ENCODE assay signal across 21 mouse cellular contexts in genomic region chr9:8487821-8488220, GRCm38 (mm10). TPM values are rescaled to one million over a fixed set of nuclear protein-coding genes. Genes with fewer than 3 reads are reported as not detected.
DNase-seq lines count a peak whose midpoint lies in the region; ATAC-seq lines count a peak whose summit lies in the region.
"Had no signal": no experiment of that assay in that cellular context is flagged by ENCODE, and none has a peak within 500 bp of the region (broad histone marks: within the 10 kb centered on the region; RNA-seq: fewer than 3 reads in every experiment).

No protein-coding gene starts in this region.

- H3K27ac ChIP-seq in kidney, embryonic 16.5 days (ENCODE audit: low read length): peak overlapping the region; percentile 50; the same call in 1 of the 2 replicates
- H3K27ac ChIP-seq: embryonic facial prominence, embryonic 12.5 days; forebrain, embryonic 13.5 days; liver, embryonic 13.5 days; midbrain, embryonic 12.5 days had no signal

- no peak overlapping the region for H3K9ac ChIP-seq in kidney, embryonic 16.5 days (replicated peaks; ENCODE audit: low read length)
- H3K9ac ChIP-seq: embryonic facial prominence, embryonic 12.5 days; forebrain, embryonic 13.5 days; liver, embryonic 13.5 days; midbrain, embryonic 12.5 days had no signal

- no peaks in the 10 kb centered on the region for H3K27me3 ChIP-seq in kidney, embryonic 16.5 days (ENCODE audit: insufficient read depth, low read length)
- H3K27me3 ChIP-seq in megakaryocyte, embryonic 14.5 days (replicated peaks): no peaks in the 10 kb centered on the region
- H3K27me3 ChIP-seq: embryonic facial prominence, embryonic 12.5 days; forebrain, embryonic 13.5 days; liver, embryonic 13.5 days; midbrain, embryonic 12.5 days had no signal

- DNase-seq in kidney, adult 9 months: no peak
- peak; percentile 1 for DNase-seq in c-Kit-positive CD71-negative TER-119-negative erythroid progenitor cells, embryonic 14.5 days (ENCODE audit: low read depth)
- DNase-seq in lung, postnatal 4 days: no peak
- DNase-seq in cerebellum, adult 9-10 months: no peak
- DNase-seq: B cell, adult 2 months; cerebellum, adult 9-11 months; gastrocnemius, postnatal 14 days; layer of hippocampus, adult 9-11 months; liver, embryonic 13.5 days; right cerebral cortex, postnatal 25 days; thymus, adult 18-20 months; thymus, postnatal 4 days had no signal

- H3K9me3 ChIP-seq in kidney, embryonic 16.5 days (ENCODE audit: low read length): no peaks in the 10 kb centered on the region
- H3K9me3 ChIP-seq in megakaryocyte, embryonic 14.5 days: no peaks in the 10 kb centered on the region
- H3K9me3 ChIP-seq: embryonic facial prominence, embryonic 12.5 days; forebrain, embryonic 13.5 days; liver, embryonic 13.5 days; midbrain, embryonic 12.5 days had no signal

- H3K4me1 ChIP-seq in kidney, embryonic 16.5 days (ENCODE audit: insufficient read depth, low read length): 0 out of 2 replicates have a peak, but pooled peaks cover 3% of the 10 kb centered on the region
- H3K4me1 ChIP-seq in megakaryocyte, embryonic 14.5 days: peaks cover 67% of the 10 kb centered on the region
- H3K4me1 ChIP-seq: embryonic facial prominence, embryonic 12.5 days; forebrain, embryonic 13.5 days; liver, embryonic 13.5 days; midbrain, embryonic 12.5 days had no signal

- WGBS in kidney, embryonic 16.5 days: 21% methylated on average over 5 of the region's 5 CpGs

- H3K4me3 ChIP-seq in kidney, embryonic 16.5 days (ENCODE audit: low read length): no peak overlapping the region
- H3K4me3 ChIP-seq in megakaryocyte, embryonic 14.5 days (replicated peaks): peak overlapping the region; percentile 81
- H3K4me3 ChIP-seq: embryonic facial prominence, embryonic 12.5 days; erythroblast, embryonic 14.5 days; forebrain, embryonic 13.5 days; liver, embryonic 13.5 days; midbrain, embryonic 12.5 days had no signal

- peak; percentile 86; the same call in 1 of the 2 replicates for ATAC-seq in kidney, embryonic 16.5 days (ENCODE audit: low FRiP score, low TSS enrichment)
- no peak for ATAC-seq in megakaryocyte, adult 5-6 weeks (ENCODE audit: poor library complexity, severe bottlenecking)
- ATAC-seq in megakaryocyte progenitor cell, adult 5-6 weeks (replicated peaks; ENCODE audit: poor library complexity): peak; percentile 64
- ATAC-seq: forebrain, embryonic 13.5 days; lung, postnatal 0 days had no signal

- H3K36me3 ChIP-seq in kidney, embryonic 16.5 days (ENCODE audit: insufficient read depth, low read length): no peaks in the 10 kb centered on the region
- peaks cover 8% of the 10 kb centered on the region for H3K36me3 ChIP-seq in megakaryocyte, embryonic 14.5 days (replicated peaks; ENCODE audit: low read length)
- H3K36me3 ChIP-seq: embryonic facial prominence, embryonic 12.5 days; liver, embryonic 13.5 days; midbrain, embryonic 12.5 days had no signal

- H3K4me2 ChIP-seq in kidney, embryonic 16.5 days (replicated peaks; ENCODE audit: low read depth, low read length): peak overlapping the region; percentile 29
- H3K4me2 ChIP-seq: embryonic facial prominence, embryonic 12.5 days; forebrain, embryonic 13.5 days; liver, embryonic 13.5 days; midbrain, embryonic 12.5 days had no signal

RNA-seq across cellular contexts. Expression of gene Trpc6, which starts 56.1 kb away (rescaled TPM):
- 1.1 and 1.3 TPM in 2 replicates for polyA plus RNA-seq in kidney, embryonic 16.5 days (2015; fragmentation: Nextera tagmentation; extraction: Ambion mirVana)
- 14.3 and 15.8 TPM in 2 replicates for polyA plus RNA-seq in megakaryocyte, embryonic 14.5 days (2012; ENCODE audit: insufficient read depth, low replicate concordance)
- total RNA-seq in megakaryocyte, adult 5-6 weeks (2015): not detected in 2 replicates
- not detected in 2 replicates for total RNA-seq in megakaryocyte, adult 5-6 weeks (2017)
- total RNA-seq in megakaryocyte progenitor cell, adult 5-6 weeks (2015): 0.49 TPM in 1 of 2 replicates, not detected in the other
- 1.0 TPM in 1 of 2 replicates, not detected in the other for total RNA-seq in megakaryocyte progenitor cell, adult 5-6 weeks (2017)
